7 mouse cellular contexts compared by ENCODE assay signal in the genomic region with DNA sequence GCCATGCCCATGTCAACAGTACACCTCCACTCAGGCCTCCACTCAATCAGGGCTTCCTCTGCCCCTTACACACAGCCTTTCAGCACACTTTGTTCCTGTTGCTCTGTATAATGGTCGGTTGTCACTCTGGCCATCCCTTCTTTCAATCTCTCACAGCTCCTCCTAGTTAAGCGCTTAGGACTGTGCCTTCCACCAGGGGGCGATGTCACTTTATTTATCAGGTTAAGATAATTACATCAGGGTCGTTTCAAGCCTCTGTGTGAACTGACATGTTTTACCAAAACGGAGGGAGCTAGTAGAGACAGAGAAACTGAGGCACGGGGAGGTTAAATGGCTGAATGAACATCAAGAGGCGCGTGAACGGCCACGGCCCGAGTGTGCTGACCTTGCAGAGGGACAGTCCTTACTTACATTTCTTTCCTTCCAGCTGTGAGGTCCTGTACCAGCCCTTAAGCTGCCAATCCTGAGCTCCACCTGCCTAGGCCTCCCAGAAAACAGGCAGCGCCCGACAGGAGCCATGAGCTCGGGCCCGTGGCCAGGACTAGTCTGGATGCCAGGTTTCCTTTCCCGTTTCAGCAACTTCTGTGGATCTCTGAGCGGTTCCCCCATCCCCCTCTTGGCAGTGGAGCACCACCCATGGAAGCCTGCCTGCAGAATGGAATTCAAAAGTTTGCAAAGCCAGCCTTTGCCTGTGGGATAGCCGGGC. TPM values are rescaled to one million over a fixed set of nuclear protein-coding genes. Genes with fewer than 3 reads are reported as not detected.
DNase-seq lines count a peak whose midpoint lies in the region; ATAC-seq and TF ChIP-seq lines count a peak whose summit lies in the region.

No protein-coding gene starts in this region.

- TF ChIP-seq CTCF in spleen, adult 2 months (IDR thresholded peaks at IDR 0.05; ENCODE audit: extremely low read depth, insufficient read depth, insufficient read length, insufficient replicate concordance) = peak; percentile 34; the same call in 1 of the 2 replicates

- no peak for TF ChIP-seq POLR2A in spleen, adult 2 months (IDR thresholded peaks at IDR 0.05; ENCODE audit: low read depth, low read length)

- DNase-seq in adrenal gland, adult (ENCODE audit: inconsistent age in 2 of 2, low spot score in 1 of 2) = peak; percentile 74 to 95
- DNase-seq in gastrocnemius, postnatal 14 days = peak; percentile 82
- DNase-seq in left cerebral cortex, postnatal 25 days (ENCODE audit: low spot score in 2 of 2) = peak; percentile 74 to 87
- DNase-seq in midbrain, embryonic 11.5 days (ENCODE audit: low spot score, missing footprints) = peak; percentile 97
- DNase-seq in spleen, adult 2 months (ENCODE audit: low read depth in 1 of 2, low spot score in 2 of 2) = peak; percentile 49 to 63

- peak; percentile 36 for ATAC-seq in common myeloid progenitor, adult 5-6 weeks (replicated peaks; ENCODE audit: low read depth, poor library complexity, severe bottlenecking)
- no peak for ATAC-seq in intestine, embryonic 15.5 days
- no peak for ATAC-seq in midbrain, embryonic 11.5 days (ENCODE audit: low FRiP score)

- H3K4me1 ChIP-seq in intestine, embryonic 15.5 days (replicated peaks) = peaks cover 17% of the 10 kb centered on the region
- peaks cover 16% of the 10 kb centered on the region for H3K4me1 ChIP-seq in midbrain, embryonic 11.5 days (ENCODE audit: control insufficient read depth, insufficient read depth, low read length)
- H3K4me1 ChIP-seq in spleen, adult 2 months (ENCODE audit: control insufficient read depth, insufficient read depth, insufficient read length) = peaks cover 5% of the 10 kb centered on the region; the same call in 1 of the 2 replicates

- no peaks in the 10 kb centered on the region for H3K36me3 ChIP-seq in intestine, embryonic 15.5 days
- H3K36me3 ChIP-seq in midbrain, embryonic 11.5 days (ENCODE audit: control insufficient read depth, insufficient read depth, low read length) = no peaks in the 10 kb centered on the region
- no peaks in the 10 kb centered on the region for H3K36me3 ChIP-seq in spleen, adult 2 months (ENCODE audit: control insufficient read depth, insufficient read depth, low read length)

- WGBS in intestine, embryonic 15.5 days = 4% methylated on average over 18 of the region's 18 CpGs
- 5% methylated on average over 18 of the region's 18 CpGs for WGBS in midbrain, embryonic 11.5 days
- 13% methylated on average over 18 of the region's 18 CpGs for WGBS in spleen, adult 2 months

- no peak overlapping the region for H3K4me3 ChIP-seq in intestine, embryonic 15.5 days (replicated peaks)
- H3K4me3 ChIP-seq in midbrain, embryonic 11.5 days (ENCODE audit: low read depth, low read length) = no peak overlapping the region
- H3K4me3 ChIP-seq in spleen, adult 2 months (ENCODE audit: extremely low read depth, insufficient read depth, insufficient read length) = no peak overlapping the region

- intact Hi-C loops in gastrocnemius, postnatal 14 days (cut with DNase I; ENCODE audit: low total_unique reads) = no loop called here
- intact Hi-C loops in left cerebral cortex, postnatal 25 days (cut with DNase I) = loop anchor here (5.0 to 10.0 kb wide), 2 partner anchors 314 to 551 kb away; no protein-coding TSS in a partner anchor

- peak overlapping the region; percentile 29 for H3K27ac ChIP-seq in intestine, embryonic 15.5 days
- no peak overlapping the region for H3K27ac ChIP-seq in midbrain, embryonic 11.5 days (ENCODE audit: low read depth, low read length)
- H3K27ac ChIP-seq in spleen, adult 2 months (ENCODE audit: insufficient read depth, low read length) = no peak overlapping the region; the same call in 1 of the 2 replicates

- H3K9me3 ChIP-seq in intestine, embryonic 15.5 days = no peaks in the 10 kb centered on the region
- no peaks in the 10 kb centered on the region for H3K9me3 ChIP-seq in midbrain, embryonic 11.5 days (ENCODE audit: control insufficient read depth, low read length)

- no peaks in the 10 kb centered on the region for H3K27me3 ChIP-seq in intestine, embryonic 15.5 days (replicated peaks)
- no peaks in the 10 kb centered on the region for H3K27me3 ChIP-seq in midbrain, embryonic 11.5 days (ENCODE audit: control insufficient read depth, insufficient read depth, low read length)
- no peaks in the 10 kb centered on the region for H3K27me3 ChIP-seq in spleen, adult 2 months (ENCODE audit: control insufficient read depth, insufficient read depth, low read length)

- peak overlapping the region; percentile 51 for H3K4me2 ChIP-seq in intestine, embryonic 15.5 days (replicated peaks)
- peak overlapping the region; percentile 30; the same call in 1 of the 2 replicates for H3K4me2 ChIP-seq in midbrain, embryonic 11.5 days

- peak overlapping the region; percentile 26; the same call in 1 of the 2 replicates for H3K9ac ChIP-seq in intestine, embryonic 15.5 days
- H3K9ac ChIP-seq in midbrain, embryonic 11.5 days (ENCODE audit: low read length) = peak overlapping the region; percentile 57; the same call in 1 of the 2 replicates

RNA-seq across cellular contexts. Expression of a gene that starts 4.5 kb away (rescaled TPM):
- 12.1 and 21.0 TPM in 2 replicates for total RNA-seq in common myeloid progenitor, adult 5-6 weeks (2017)
- 10 to 100 TPM; 11.0 to 11.7 TPM for total RNA-seq in gastrocnemius, postnatal 14 days (2021)
- 39.7 and 44.3 TPM in 2 replicates for polyA plus RNA-seq in intestine, embryonic 15.5 days (2015; fragmentation: Nextera tagmentation; extraction: Ambion mirVana)
- total RNA-seq in left cerebral cortex, postnatal 25 days (2021) = 10 to 100 TPM; 37.4 to 40.7 TPM
- polyA plus RNA-seq in midbrain, embryonic 11.5 days (2014; fragmentation: Nextera tagmentation; extraction: Ambion mirVana) = 19.4 and 21.7 TPM in 2 replicates
- polyA plus RNA-seq in spleen, adult 2 months (2012; rRNA removed) = 42.7 and 50.5 TPM in 2 replicates

RNA-seq across cellular contexts. Expression of a gene that starts 4.6 kb away (rescaled TPM):
- total RNA-seq in common myeloid progenitor, adult 5-6 weeks (2017) = not detected in 2 replicates
- 10 to 100 TPM; 26.4 to 30.2 TPM for total RNA-seq in gastrocnemius, postnatal 14 days (2021)
- 6.3 and 6.6 TPM in 2 replicates for polyA plus RNA-seq in intestine, embryonic 15.5 days (2015; fragmentation: Nextera tagmentation; extraction: Ambion mirVana)
- total RNA-seq in left cerebral cortex, postnatal 25 days (2021) = 1 to 10 TPM; 3.6 to 4.2 TPM
- polyA plus RNA-seq in midbrain, embryonic 11.5 days (2014; fragmentation: Nextera tagmentation; extraction: Ambion mirVana) = 1.7 and 2.6 TPM in 2 replicates
- polyA plus RNA-seq in spleen, adult 2 months (2012; rRNA removed) = 10.5 and 12.0 TPM in 2 replicates

RNA-seq across cellular contexts. Expression of a gene that starts 21.5 kb away (rescaled TPM):
- total RNA-seq in common myeloid progenitor, adult 5-6 weeks (2017) = 107 and 108 TPM in 2 replicates
- 10 to 100 TPM; 11.0 to 11.9 TPM for total RNA-seq in gastrocnemius, postnatal 14 days (2021)
- polyA plus RNA-seq in intestine, embryonic 15.5 days (2015; fragmentation: Nextera tagmentation; extraction: Ambion mirVana) = 153 and 171 TPM in 2 replicates
- 10 to 100 TPM; 14.2 to 15.2 TPM for total RNA-seq in left cerebral cortex, postnatal 25 days (2021)
- 1.7 and 1.8 TPM in 2 replicates for polyA plus RNA-seq in midbrain, embryonic 11.5 days (2014; fragmentation: Nextera tagmentation; extraction: Ambion mirVana)
- polyA plus RNA-seq in spleen, adult 2 months (2012; rRNA removed) = 253 and 254 TPM in 2 replicates

RNA-seq across cellular contexts. Expression of a gene that starts 53.2 kb away (rescaled TPM):
- total RNA-seq in common myeloid progenitor, adult 5-6 weeks (2017) = 2.8 and 4.6 TPM in 2 replicates
- total RNA-seq in gastrocnemius, postnatal 14 days (2021) = 10 to 100 TPM; 13.1 to 13.5 TPM
- 13.1 and 14.7 TPM in 2 replicates for polyA plus RNA-seq in intestine, embryonic 15.5 days (2015; fragmentation: Nextera tagmentation; extraction: Ambion mirVana)
- total RNA-seq in left cerebral cortex, postnatal 25 days (2021) = 10 to 100 TPM; 10.3 to 10.6 TPM
- 4.4 and 6.4 TPM in 2 replicates for polyA plus RNA-seq in midbrain, embryonic 11.5 days (2014; fragmentation: Nextera tagmentation; extraction: Ambion mirVana)
- 13.8 and 19.1 TPM in 2 replicates for polyA plus RNA-seq in spleen, adult 2 months (2012; rRNA removed)

Comparison
In these comparisons a context has a peak if more than half of its experiments do, and no peak if none do; other contexts are left out.
1. RNA of a gene that starts 4.6 kb away (total RNA-seq): 26.4 to 30.2 TPM in gastrocnemius, postnatal 14 days; 3.6 to 4.2 TPM in left cerebral cortex, postnatal 25 days and not detected in common myeloid progenitor, adult 5-6 weeks; every median in the first group is over 4 times any median in the second.
2. Peak in every context shown above with its lines, with median percentiles within 50 percentile points of each other: DNase-seq.